Mouse (Mus musculus) erythroid progenitor cell, adult 5-6 weeks (primary cell): ENCODE measurements around the gene Zfp580. TPM values are rescaled to one million over a fixed set of nuclear protein-coding genes. Genes with fewer than 3 reads are reported as not detected.
"Not testable (repeated sequence)": the region's sequence is repeated elsewhere in the genome, so short reads cannot be mapped to it uniquely, and the experiment has no call there.

Source experiments
- ATAC-seq: replicated peaks from 2 replicates; pipeline ENCODE4 v1.8.0; 2016; ENCODE audit warnings: moderate number of reproducible peaks, mild to moderate bottlenecking, moderate TSS enrichment, inconsistent platforms; ENCODE audit not compliant: poor library complexity, low FRiP score, severe bottlenecking
- total RNA-seq, 2 experiments: library from RNA; stranded (forward) in 1 of 2; stranded (reverse) in 1 of 2; fragments of 150-400 nt in 1 of 2; fragments of 186-747, 209-891 nt in 1 of 2; gene quantifications; 2 replicates each; pipeline versions ENCODE4 v1.2.3 to v1.2.4; 2015 to 2017; ENCODE audit warnings: low replicate concordance in 2 of 2

Zfp580 gene
- not detected in 2 replicates for total RNA-seq (2015; ENCODE audit: low replicate concordance)
- not detected in 2 replicates for total RNA-seq (2017; ENCODE audit: low replicate concordance)

DNA sequence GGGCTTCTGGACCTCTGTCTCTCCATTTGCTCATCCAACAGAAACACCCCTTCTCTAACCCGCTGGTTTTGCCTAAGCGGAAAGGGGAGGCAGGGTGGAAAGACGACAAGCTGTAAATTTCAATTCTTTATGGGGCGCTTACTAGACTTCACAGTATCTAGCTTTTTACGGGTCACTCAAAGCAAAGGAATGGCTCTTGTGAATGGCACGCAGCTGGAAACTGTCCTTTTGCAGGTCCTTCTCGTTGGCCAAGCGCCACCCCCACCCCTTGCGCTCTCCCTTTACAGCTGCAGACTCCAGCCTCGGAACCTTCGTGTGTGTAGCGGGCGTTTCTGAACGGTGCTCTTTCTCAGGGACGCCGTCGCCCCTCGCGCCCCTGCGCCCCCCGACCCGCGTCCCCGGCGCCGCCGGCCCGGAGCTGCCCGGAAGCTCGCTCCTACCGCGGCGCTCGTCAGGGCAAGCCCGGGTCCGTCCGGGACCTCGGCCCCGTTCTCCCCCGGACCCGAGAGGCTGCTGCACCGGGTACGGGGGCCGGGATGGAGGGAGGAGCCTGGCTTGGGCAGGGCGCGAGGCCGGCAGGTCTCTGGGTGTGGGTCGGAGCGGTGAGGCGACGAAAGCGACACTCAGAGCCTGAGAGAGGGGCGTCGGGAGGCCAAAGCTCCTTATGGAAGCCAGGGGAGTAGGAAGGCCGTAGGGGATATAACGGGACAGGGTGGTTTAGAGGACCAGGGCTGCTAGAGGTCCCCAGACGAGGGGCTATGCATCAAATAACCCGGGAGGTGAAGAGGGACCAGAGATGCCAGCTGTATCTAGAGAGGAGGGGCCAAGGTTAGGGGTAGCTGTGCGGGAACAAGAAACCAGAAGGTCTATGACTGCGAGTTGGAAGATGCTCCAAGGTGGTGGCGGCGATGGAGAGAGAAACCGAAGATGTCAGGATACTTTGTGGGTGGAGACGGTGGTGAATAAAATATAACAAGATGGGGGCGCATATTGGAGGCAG, at the start of gene Zfp580:
Zfp580 (plus strand) TSS at position 346 of the 1,000 bp plus-strand sequence.
- no peak for ATAC-seq

DNA sequence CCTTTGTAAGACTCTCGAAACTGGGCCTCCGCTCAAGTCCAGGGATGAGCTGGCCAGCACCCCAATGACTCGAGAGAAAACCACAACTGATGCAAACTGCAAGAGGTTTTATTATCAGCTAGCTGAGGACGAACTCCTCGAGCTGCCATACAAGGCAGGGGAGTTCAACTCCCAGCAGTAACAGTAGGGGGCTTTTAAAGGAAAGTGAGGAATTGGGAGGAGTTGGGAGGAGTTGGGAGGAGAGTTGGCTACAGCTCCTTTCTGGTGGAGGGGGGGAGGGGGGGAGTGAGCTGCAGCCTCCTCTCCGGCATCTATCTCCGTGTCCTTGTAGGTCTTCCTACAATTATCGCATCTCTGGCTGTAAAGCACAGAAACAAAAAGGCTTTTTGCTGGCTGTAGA, 48.5 kb upstream of the Zfp580 start:
- not testable (repeated sequence) for ATAC-seq

DNA sequence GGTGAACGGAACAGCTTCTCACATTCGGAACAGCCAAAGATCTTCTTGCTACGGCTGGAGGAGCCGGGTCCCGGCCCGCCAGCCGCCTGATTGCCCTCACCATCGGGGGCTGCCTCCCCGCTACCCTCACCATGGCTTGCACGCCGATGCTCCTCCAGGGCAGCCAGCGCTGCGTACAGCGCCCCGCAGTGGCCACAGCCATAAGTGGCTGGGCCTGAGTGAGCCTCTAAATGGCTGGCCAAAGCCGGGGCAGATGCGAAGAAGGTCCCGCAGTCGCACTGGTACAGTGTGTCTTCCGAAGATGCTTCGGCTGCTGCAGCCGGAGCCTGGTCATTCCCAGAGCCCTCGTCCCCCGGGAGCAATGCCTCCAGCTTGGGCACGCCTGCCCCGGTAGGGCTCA, 43.1 kb upstream of the Zfp580 start:
- no peak for ATAC-seq

DNA sequence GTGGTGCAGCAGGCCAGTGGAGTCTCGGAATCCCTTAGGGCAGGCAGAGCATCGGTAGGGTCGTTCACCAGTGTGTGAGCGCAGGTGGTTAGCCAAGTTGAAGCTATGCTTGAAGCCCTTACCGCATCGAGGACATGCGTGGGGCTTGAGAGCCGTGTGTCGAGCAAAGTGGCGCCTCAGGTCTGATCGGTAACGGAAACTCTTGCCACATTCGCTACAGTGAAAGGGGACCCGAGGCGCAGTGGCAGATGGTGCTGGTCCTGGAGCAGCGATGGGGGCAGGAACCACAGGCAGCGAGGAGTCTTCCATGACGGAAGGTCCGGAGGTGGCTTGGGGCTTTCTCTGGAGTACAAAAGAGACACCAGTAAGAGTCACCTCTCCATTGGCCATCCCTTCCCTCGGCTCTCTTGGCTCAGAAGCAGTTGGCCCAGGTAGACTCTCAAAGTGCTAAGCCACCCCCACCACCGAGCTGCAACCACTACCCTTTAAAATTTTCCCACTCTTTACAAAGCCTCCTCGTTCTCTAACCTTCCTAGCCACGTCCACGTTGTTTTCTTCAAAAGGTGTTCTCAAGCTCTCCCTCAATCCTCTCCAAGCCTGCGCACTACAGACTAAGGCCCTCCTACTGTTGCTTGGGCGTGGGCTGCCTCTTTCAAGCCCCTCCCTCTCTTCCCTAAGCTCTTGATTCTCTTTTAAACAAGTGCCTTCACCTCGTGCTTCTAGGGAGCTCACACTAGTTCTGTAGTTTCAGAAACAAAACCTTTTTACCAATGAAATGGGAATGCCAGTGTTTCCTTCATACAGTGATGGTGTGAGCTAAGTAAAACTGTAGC, 38.4 kb upstream of the Zfp580 start:
- ATAC-seq = no peak

DNA sequence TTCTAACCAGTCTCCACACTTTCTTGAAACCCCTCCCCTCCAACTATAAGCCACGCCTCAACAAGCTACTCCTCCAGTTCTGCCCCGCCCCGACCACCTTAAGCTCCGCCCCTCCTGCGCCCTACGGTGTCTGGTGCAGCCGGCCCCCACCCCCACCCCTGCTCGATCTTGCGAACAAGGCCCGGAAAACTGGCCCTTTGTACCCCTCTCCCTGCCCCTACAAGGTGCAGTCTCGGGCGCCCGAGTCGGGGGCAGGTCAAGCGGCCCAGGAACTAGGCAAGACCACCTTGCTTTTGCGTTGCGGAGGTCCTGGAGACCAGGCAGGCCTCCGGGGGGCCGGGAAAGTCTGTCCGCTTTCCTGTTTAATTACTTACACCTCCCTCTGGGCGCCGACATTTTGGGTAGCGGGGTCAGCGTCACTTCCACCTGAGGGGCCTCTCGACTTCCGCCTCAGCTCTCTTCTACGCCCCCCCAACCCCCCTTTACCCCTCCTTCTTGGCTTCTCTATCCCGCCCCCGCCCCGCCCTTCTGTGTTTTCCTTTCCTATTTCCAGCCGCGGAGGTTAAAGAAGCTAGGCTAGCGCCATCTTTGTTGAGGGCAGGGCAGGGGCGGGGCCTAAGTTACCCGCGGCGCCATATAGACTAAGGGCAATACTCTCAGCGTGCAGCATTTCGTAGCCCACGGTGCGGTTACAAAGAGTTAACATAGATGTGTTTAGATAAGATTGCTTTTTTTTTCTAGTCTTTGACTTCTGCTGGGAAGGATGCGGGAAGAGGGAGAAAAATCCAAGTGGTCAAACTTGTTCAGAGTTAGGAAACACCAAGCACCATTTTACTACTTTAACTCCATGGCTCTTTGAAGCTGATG, 36.9 kb upstream of the Zfp580 start, which contains the start of the genes Zfp524 and Fiz1:
Zfp524 (plus strand) TSS at position 165 of the 867 bp plus-strand sequence.
Fiz1 (minus strand) TSS at position 447 of the 867 bp plus-strand sequence.
- ATAC-seq = peak; percentile 75

DNA sequence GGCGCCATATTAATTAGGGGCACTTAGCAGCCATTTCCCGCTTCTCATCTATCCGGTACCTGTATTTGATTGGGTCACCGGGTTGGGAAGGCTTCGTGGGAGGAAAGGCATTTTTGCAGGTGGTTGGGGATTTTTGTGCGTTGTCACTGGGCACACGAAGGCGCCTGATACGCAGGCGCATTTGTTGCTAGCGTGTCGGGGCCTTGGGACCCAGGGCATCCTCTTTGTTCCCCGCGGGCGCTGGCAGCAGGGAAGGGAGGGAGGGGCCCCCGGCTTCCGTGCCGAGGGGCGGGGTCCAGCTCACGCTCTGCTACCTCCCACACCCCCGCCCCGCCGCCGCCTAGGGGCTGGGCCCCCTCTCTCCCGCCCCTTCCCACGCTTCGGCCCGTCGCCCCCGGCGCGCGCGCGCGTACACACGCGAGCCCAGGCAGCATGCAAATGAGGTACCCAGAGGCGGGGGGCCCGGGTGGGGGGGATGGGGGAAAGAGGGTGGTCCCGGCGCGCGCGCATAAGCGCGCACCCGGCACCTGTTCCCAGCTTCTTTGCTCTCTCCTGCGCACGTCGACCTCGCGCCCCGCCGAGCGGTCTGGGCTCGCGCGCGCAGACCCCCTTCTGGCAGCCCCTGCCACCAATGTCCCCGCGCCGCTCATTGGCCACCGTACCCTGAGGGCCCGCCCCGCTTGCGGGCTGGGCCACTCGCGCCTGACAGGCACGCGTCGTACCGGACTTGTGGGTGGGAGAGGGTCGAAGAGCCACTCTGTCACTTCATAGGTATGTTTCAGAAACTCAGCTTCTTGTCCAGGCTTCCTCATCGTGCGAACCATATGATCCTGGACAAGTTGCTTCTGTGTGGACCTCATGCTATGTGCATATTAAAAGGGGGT, 36.0 kb upstream of the Zfp580 start, which contains the start of gene Gm44973:
Gm44973 (plus strand) TSS at position 379 of the 884 bp plus-strand sequence.
- peak; percentile 81 for ATAC-seq

DNA sequence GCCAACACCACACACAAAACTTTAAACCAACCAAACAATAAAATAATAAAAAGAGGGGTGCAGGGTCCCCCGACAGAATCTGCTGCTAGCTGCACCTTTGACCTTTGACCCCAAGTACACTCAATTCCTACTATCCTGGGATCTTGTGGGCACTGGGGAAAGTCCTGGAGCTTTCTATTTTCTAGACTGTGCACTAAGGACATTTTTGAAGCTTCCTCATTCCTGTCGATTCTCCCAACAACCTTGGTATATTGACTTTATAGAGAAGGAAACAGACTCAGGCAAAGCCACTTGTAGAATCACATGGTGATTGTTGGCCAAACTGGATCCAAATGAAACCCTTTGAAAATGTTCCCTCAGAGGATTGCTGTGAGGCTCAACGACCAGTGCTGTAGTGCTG, 35.3 kb upstream of the Zfp580 start:
- no peak for ATAC-seq

DNA sequence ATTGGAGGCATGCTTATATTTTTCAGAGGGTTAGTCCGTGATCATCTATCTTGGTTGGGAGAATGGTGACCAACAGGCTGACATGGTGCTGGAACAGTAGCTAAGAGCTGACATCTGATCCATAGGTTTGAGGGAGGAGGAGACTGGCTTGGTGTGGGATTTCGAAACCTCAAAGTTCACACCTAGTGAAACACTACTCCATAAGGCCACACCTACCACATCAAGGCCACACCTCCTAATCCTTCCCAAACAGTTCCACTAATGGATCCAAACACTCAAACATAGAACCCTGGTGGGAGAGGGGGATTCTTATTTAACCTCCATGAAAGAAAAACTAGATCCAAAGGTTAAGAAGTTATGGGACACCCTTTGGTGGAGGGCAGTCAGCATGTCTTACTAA, 34.4 kb upstream of the Zfp580 start:
- no peak for ATAC-seq

DNA sequence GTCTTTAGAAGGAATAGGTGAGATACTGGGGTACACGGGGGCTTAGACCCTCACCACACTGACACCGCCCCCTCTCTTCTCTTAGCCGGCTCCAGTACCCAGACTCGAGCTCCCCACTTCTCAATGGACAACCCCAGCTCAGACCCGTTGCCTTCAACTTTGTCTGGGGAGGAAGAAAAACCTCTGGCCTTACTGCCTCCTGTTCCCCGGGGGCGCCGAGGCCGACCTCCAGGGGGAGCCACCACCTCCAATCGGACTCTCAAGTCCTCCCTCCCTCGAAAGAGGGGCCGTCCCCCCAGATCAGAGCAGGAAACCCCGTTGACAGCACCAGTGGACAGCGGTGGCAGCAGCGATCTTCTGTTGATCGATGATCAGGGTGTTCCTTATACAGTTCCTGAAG, 34.0 kb upstream of the Zfp580 start:
- no peak for ATAC-seq

DNA sequence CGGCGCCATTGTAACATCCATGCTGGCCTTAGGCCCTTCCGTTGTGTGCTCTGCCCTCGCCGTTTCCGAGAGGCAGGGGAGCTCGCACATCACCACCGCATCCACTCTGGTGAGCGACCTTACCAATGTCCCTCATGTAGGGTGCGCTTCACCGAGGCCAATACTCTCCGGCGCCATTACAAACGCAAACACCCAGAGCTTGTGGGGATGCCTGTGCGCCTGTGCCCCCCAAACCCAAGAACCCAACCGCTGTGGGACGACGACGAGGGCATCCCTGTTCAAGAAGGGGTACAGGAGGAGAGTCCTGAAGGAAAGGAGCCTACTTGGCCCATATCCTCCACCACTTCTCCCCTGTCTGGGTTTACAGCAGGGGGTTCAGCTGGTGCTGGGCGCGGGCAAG, 33.4 kb upstream of the Zfp580 start:
- ATAC-seq = no peak

DNA sequence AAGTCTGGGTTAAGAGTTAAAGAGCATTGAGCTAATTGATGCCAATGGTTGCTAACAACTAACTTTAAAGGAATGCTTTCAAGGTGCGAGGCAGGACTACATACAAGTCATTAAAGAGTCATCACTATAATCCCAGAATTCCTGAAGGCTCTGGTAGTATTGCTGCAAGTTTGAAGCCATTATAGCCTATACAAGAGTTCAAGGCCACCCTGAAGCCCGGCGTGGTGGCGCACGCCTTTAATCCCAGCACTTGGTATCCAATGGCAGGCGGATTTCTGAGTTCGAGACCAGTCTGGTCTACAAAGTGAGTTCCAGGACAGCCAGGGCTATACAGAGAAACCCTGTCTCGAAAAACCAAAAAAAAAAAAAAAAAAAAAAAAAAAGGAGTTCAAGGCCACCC, 31.8 kb upstream of the Zfp580 start:
- ATAC-seq = not testable (repeated sequence)

DNA sequence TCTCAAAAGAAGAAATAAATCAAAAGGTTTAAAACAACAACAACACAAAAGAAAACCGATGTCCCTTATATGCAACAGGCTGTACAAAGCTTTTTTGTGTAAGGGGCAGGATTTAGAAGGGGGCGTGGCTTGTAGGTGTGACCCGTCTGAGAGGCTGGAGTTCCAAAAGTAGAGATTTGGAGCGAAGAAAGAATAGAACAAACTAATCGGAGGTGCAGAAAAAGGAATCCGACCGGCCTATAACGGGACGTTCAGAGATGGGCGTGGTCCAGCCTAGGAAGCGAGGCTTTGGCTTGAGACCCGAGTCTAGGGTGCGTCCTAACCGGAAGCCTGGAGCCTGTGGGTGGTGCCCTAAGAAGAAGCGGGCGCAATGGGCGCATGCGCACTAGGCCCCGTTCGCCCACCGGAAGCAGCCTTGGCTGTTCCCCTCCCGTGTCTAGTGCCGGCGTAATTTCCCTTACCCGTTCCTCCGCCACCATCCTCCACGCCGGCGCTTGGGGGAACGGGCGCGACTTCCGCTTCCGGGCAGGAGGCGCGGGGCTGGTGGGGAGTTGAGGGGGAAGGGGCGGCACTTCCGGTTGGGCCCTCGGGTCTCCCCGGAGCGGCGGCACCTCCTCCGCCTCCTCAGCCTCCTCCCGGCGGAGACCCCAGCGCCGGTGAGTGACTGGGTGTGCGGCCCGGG, 31.2 kb upstream of the Zfp580 start, which contains the start of the genes Zfp865 and Ccdc106:
Zfp865 (plus strand) TSS at position 377 of the 682 bp plus-strand sequence.
Ccdc106 (plus strand) TSS at position 554 of the 682 bp plus-strand sequence.
- peak; percentile 93 for ATAC-seq

DNA sequence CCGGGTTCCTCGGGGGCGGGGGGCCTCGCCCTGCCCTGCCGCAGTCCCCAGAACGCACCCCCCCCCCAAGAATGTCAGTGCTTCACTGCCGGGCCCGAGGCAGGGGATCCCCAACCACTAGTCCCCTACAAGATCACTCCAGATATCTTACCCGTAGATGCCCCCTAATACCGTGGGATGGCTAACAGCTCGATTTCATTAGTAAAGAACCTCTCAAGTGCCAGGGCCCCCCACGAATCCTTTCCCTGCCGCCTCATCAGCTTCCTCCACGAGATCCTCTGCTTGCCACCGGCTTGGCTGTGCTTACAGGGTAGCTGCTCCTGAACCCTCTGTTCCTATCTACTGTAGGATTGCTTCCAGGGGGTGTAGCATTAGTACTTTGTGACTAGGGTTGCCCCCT, 30.7 kb upstream of the Zfp580 start:
- no peak for ATAC-seq

DNA sequence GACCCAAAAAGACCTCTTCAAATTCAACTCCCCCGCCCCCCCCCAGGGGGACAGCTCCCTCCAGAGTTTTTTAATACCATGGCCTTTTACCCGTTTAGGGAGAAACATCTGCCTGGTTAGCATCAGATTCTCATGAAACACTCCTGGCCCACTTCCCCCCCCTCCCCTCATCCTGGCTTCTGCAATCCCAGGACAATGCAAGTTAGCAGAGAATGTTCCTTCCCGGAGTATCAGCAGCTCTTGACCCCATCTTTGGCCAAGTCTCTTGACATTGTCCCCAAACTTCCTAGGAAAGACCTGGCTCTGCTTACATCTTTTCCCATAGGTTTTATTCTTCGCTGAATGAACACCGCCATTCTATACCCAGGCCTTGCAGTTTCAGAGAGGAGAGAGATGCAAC, 30.1 kb upstream of the Zfp580 start:
- no peak for ATAC-seq

DNA sequence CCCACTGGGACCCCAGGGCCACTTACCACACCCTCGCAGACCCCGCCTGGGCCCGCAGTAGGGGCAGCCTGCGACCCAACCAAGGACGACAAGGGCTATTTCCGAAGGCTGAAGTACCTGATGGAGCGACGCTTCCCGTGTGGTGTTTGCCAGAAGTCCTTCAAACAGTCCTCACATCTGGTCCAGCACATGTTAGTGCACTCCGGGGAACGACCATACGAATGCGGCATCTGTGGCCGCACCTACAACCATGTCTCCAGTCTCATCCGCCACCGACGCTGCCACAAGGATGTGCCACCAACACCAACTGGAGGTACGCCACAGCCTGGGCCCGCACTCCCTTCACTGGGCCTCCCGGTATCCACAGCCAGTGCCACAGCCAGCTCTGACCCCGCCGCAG, 21.8 kb upstream of the Zfp580 start:
- no peak for ATAC-seq

DNA sequence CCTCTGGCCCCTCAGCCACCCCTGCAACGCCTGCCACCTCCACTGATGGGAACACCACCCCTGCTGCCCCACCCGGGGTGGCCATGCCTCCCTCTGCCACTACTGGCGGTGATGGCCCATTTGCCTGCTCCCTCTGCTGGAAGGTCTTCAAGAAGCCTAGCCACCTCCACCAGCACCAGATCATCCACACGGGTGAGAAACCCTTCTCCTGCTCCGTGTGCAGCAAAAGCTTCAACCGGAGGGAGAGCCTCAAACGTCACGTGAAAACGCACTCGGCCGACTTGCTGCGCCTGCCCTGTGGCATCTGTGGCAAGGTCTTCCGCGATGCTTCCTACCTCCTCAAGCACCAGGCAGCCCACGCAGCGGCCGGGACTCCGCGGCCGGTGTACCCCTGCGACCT, 21.4 kb upstream of the Zfp580 start:
- no peak for ATAC-seq

DNA sequence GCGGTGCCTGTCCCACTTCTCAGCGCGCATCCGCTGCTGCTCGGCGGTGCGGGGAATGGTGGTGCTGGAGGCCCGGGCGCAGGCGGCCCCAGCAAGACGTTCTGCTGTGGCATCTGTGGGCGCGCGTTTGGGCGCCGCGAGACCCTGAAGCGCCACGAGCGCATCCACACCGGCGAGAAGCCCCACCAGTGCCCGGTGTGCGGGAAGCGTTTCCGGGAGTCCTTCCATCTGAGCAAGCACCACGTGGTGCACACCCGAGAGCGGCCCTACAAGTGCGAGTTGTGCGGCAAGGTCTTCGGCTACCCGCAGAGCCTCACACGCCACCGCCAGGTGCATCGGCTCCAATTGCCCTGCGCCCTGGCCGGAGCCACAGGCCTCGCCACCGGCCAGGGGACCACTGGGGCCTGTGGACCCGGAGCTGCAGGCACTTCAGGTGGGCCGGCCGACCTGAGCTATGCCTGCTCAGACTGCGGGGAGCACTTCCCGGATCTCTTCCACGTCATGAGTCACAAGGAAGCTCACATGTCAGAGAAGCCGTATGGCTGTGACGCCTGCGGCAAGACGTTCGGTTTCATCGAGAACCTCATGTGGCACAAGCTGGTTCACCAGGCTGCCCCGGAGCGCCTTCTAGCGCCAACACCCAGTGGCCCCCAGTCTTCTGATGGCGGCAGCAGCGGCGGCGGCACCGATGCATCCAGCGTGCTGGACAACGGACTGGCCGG, 20.6 kb upstream of the Zfp580 start:
- no peak for ATAC-seq
